Mouse (Mus musculus) 3134 (cell line): ENCODE measurements around the gene Bmp3.

Experiments used
- DNase-seq: peaks from one replicate; pipeline ENCODE4 v3.0.0-alpha.2; 2011; ENCODE audit warnings: low spot score; ENCODE audit not compliant: insufficient read length; ENCODE audit errors: extremely low read depth

Bmp3 gene

GRCm38 (mm10) chr5:98854264-98854626 lies at the start of gene Bmp3:
TSS of gene Bmp3 (plus strand) at chr5:98854415.
- no peak for DNase-seq

DNA sequence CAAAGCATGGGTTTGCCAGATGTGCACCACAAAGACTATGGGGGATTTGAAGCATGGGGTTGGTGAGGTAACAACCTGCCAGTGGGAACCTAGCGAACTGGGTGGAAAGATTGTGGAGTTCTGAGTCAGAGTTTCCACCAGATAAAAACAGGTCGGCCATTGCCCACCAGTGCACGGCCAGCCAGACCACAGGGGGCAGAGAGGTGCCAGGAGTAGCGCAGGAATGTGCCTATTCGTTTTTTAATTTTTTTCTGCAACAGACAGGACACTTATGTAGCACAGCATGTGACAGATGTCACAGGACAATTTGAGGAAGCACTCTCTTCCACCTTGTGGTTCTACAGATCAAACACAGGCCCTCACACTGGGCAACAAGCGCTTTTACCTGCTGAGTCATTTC lies 49.5 kb upstream of the Bmp3 start:
- peak; percentile 17 for DNase-seq

DNA sequence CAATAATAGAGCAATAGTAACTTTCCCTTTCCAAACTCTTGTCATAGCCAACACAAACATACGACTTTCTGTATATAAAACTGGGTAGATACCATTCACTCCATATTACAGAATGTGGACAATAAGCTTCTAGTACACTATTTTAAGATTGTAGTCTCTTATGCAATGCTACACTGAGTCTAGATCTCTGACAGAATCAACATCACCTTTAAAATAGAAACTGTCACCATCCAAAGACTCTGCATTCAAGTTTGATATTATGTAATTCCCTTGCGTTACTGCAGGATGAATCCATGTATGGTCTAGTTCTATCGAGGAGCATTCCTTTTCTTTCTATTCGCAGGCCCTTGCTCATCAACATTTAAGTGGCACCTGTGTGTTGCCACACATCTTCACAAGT lies 47.7 kb upstream of the Bmp3 start:
- DNase-seq, result no peak

DNA sequence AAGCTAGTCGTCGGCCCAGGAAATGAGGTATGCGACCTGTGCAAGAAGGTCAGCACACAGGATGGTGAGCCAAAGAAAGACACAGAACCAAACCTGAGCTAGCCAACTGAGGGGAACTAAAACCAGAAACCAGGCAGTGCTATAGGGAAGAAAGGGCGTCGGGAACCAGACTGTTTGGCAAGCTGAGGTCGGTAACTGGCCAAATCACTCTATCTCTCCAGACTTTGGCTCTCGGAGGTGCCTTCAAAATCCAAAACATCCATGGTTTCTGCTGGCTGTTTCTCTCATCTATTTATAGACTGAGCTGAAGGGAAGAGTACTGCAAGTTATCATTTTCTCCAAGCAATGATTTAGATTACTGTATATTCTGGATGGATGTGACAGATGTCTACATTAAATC lies 47.2 kb upstream of the Bmp3 start:
- no peak for DNase-seq

DNA sequence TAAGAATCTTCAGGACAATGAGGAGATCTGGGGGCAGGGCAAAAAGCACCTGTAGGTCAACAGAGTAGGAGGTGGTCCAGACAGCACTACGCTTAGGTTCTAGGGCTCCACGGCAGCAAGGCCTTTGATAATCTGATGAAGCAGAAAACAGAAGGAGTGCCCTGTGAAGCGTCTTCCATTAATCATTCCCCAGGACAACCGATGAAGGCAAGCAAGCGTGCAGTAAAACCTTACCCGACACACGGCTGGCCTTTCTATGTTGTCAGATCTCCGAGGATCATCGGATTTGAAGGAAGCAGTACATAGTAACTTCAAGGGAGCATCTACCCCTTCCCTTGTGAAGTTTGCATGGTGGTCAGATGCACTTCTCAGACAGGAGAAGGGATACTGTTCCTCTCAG lies 46.3 kb upstream of the Bmp3 start:
- no peak for DNase-seq

GRCm38 (mm10) chr5:98812380-98812779 lies 41.8 kb upstream of the Bmp3 start:
- DNase-seq, result no peak

GRCm38 (mm10) chr5:98815269-98815668 lies 38.9 kb upstream of the Bmp3 start:
- no peak for DNase-seq

- DNase-seq, result no peak
Measured at GRCm38 (mm10) chr5:98833760-98834159, 20.5 kb upstream of the Bmp3 start.

DNA sequence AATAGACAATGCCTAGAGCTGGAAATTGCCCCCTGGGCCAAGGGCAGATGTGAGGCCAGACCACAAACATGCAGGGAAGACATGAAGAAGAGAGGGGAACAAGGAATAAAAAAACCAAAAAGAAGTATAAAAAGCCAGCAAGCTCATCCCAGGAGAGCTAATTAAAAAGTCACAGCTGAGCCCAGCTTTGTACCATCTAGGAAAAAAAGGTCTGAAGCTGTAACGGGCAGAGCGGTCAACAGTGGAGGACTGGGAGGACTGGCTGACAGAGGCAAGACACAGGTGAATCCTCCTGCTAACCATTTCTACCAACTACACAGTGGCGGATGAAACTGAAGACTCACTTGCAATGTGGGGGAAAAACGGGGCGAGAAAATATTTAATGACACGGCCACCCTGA lies 19.9 kb upstream of the Bmp3 start:
- no peak for DNase-seq

GRCm38 (mm10) chr5:98842600-98843310 lies 11.5 kb upstream of the Bmp3 start:
- DNase-seq, result no peak

DNA sequence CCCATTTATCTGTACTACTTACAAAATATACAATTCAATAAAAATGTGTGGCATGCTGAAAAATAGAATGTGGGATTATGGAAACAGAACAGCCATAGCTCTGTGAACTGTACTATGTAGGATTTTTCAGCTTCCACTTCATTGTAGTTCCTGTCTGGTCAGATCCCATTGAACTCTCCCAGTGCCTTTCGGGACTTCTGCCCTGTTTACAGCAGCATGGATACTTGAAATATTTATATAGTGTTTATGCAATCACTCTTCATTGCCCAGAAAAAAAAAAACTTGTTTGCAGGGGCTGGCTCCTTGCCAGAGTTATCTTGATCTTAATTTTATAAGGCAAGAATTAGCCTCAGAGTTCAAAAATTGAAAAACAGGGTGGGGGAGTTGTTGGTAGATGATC lies 9.6 kb upstream of the Bmp3 start:
- no peak for DNase-seq

DNA sequence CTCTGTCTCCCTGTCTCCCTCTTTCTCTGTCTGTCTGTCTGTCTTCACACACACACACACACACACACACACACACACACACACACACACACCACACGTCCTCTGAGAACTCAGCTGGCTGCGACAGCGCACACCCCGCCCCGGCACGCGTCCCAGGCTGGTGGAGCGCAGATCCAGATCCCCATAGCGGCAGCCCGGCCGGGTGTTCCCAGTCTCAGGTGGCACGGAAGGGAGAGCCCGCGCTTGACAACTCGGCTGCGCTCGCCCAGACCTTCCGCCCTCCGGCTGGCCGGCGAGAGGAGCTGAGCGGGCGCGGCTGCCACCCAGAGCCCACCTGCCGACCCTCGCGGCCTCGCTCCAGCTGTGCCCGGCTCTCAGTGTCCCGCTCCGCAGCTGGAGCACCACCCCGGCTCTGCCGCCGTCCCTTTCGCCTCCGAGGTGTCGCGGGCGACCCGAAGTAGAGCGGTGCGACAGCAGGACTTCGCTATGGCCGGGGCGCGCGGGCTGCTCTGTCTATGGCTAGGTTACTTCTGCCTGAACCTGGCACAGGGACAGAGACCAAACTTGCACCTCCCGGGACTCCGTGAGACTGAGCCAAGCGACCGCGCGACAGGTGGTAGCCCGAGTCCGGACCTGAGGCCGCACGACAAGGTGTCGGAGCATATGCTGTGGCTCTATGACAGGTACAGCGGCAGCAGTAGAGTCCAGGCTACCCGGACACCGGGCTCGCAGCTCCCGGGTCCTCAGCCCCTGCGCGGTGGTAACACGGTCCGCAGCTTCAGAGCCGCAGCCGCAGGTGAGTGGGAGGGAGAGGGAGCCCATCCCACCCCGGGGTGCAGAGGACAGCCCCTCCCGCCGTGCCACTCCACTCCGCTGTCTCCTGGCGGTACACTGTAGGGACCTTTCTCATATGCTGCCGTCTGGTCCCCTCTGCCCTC lies 681 bp downstream of the Bmp3 start:
- DNase-seq, result no peak

DNA sequence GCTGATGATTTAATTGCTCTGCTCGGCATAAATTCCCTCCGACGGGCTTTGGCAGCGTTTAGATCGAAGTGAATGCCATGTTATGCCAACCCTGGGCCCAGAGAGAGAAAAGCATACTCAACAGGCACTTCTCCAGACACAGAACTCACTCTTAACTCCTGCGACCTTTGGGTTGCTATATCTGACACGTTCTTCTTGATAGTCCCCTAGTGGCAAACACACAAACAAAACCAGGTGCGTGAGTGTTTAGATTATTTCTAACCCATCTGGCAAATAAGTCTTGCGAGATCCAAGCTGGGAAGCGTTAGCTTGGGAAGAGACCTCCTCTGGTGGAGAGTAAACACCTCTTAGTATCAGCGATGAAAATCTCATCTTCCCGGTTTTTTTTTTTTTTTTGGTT lies 1.5 kb downstream of the Bmp3 start:
- DNase-seq, result no peak

- DNase-seq, result no peak
Measured at GRCm38 (mm10) chr5:98856356-98856755, 2.1 kb downstream of the Bmp3 start.

DNA sequence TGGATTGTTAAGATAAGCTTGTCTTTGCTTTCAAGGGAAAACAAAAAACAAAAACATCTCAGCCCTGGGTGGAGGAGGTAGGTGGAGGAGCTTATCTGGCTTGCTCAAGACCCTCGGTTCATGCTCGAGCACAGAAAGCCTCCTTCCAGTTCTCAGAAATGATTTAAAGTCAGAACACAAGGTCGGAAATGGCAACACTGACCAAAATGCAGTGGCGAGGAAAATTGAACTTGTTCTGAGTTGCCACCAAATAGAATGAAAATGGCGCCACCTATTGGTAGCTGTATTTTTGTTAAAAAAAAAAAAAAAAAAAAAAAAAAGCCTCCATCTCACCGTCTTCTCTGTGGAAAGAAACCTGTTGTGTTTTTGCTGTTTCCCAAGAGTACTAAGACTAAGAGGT lies 9.7 kb downstream of the Bmp3 start:
- peak; percentile 24 for DNase-seq

- no peak for DNase-seq
Measured at GRCm38 (mm10) chr5:98865146-98865545, 10.9 kb downstream of the Bmp3 start.

DNA sequence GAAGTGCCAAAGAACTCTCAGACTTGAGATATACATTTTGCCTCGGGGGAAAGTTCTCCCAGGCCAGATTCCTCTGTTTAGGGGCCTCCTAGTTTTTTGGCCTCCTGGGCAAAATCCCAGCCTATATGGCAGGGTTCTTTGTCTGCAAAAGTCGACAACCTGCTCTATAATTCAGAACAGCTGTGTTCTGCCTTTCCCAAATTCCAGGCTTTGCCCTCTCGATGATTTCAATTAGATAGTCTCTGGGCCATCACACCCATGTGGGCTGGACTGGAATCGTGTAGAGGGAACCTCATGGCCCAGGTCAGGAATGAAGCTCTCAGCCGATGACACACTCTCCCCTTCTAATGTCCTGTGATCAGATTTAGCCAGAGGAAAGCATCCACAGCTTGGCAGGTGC lies 21.8 kb downstream of the Bmp3 start:
- DNase-seq, result no peak

DNA sequence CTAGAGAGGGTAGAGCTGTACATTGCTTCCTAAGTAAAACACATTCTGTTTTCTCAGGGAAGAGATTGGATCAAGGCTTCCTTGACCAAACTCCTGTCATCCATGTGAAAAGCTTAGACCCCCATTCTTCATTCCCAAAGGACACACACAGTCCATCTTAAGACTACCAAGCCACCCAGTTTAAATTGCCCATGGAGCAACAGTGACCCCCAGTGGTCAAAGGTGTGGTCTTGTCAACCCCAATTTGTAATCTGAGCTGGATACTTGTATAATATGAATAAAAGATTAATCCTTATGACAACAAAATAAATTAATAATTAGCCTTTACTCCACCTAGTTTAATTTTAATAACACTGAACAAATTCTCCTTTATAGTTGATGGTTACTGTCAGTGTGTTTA lies 24.7 kb downstream of the Bmp3 start:
- peak; percentile 22 for DNase-seq

DNA sequence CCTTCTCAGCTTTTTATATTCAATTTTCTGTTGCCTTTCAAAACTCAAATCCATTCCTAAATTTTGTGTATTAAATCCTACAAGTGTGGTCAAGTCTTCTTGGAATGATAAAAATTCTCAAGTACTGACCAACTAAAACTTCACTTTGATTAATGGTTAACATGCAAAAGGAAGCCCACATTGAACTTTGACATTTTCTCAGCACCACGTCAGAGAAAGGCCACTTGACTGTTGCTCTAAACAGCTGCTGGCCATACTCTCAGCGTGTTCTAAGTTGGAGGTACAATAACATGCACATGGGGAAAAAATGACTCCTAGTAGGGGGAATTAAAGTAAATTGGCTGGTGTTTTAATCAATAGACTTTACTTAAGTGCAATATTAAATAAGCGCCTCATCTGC lies 27.9 kb downstream of the Bmp3 start:
- DNase-seq, result no peak

GRCm38 (mm10) chr5:98890544-98891050 lies 36.4 kb downstream of the Bmp3 start:
- peak; percentile 53 for DNase-seq

GRCm38 (mm10) chr5:98894281-98894680 lies 40.1 kb downstream of the Bmp3 start:
- DNase-seq, result no peak

- peak; percentile 16 for DNase-seq
Measured at GRCm38 (mm10) chr5:98897946-98898345, 43.7 kb downstream of the Bmp3 start.
